Mouse (Mus musculus): ENCODE results near the gene Igsf8. TPM values are rescaled to one million over a fixed set of nuclear protein-coding genes. Genes with fewer than 3 reads are reported as not detected.
"Not testable (repeated sequence)": the region's sequence is repeated elsewhere in the genome, so short reads cannot be mapped to it uniquely, and the experiment has no call there.

Gene Igsf8
- polyA plus RNA-seq, 1 experiment from 2014 or later = 148 TPM

DNA sequence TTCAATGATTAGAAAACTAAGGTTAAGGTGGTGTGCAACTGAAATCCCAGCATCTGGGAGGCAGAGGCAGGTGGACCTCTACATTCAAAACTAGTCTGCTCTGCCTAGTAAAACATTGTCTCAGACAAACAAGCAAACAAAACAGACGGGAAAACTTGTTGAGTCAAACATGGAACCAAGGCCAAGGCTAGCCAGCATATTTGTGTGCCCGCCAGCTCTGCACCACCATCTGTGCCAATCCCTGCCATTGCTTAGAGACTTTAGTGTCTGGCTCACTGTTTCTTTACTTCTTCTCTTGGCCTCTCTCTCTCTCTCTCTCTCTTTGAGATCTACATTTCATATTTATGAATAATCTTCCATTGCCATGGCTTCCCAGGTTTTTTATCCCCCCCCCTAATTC, 33.2 kb upstream of the Igsf8 start:
- no peak for DNase-seq (ENCODE audit: low read depth, low spot score)
- ATAC-seq = no peak
- POLR2A ChIA-PET = interaction anchor here (0.7 to 1.0 kb wide), 3 partner anchors 12 to 1375 kb away, joined by 3 read pairs; no protein-coding TSS in a partner anchor
- no peak for TF ChIP-seq CTCF (IDR thresholded peaks at IDR 0.05)
- CTCF ChIA-PET = interaction anchor here (14.5 kb wide), 1 partner anchor 10 kb away, joined by 144 read pairs; no protein-coding TSS in a partner anchor
- H3K27me3 ChIP-seq = no peaks in the 10 kb centered on the region
- in situ Hi-C loops (cut with MboI; ENCODE audit: low pct_unique_long_range_greater_than_20kb) = no loop called here

DNA sequence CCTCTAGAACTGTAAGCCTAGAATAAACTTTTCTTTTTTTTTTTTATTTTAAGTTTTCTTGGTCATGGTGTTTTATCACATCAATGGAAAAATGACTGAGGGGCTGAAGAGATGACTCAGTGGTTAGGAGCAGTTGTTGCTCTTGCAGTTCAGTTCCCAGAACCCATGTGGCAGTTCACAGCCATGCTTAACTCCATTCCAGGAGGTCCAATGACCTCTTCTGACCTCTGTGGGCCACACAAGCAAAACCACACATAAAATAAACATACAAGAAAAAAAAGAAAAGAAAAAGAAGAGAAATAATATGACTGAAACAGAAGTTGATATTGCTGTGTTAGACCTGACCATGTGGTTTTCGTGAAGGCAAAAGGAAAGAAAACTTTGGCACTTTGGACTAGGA, 32.2 kb upstream of the Igsf8 start:
- H3K27me3 ChIP-seq = no peaks in the 10 kb centered on the region
- no peak for DNase-seq (ENCODE audit: low read depth, low spot score)
- ChIA-PET POLR2A (interaction anchor here (1.0 kb wide), 1 partner anchor 23 kb away, joined by 3 read pairs; no protein-coding TSS in a partner anchor), CTCF (interaction anchor here (14.5 kb wide), 1 partner anchor 9 kb away, joined by 144 read pairs; no protein-coding TSS in a partner anchor)
- in situ Hi-C loops (cut with MboI; ENCODE audit: low pct_unique_long_range_greater_than_20kb) = no loop called here
- no peak for ATAC-seq
- no peak for TF ChIP-seq CTCF (IDR thresholded peaks at IDR 0.05)

DNA sequence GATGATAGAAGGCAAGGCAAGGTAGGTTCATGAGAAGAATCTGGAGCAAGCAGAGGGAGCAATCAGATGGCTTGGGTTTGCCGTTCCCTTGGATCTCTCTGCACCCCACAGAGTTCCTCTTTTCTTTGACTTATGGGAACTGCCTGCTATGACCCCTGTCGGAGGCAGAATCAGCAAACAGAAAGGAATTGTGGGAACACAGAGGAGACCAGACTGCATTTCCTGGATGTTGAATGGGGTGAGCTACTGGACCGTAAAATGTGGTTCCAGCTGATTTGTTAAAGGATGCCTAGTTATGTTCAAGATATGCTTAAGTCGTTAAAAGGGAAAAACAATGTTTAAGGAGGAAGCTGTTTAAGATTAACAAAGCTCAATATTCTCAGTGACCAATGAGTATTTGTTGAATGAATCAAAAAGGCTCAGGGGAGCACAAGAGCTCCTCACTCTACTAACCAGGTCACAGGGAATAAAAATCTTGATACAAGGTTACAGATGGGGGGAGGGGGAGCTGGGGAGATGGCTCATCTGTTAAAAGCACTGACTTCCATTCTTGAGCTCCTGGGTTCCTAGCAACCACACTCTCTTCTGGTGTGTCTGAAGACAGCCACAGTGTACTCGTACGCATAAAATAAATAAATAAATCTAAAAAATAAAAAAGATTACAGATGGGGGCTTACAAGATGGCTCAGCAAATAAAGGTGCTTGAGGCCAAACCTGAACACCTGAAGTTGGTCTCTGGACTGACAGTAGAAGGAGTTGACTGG, 20.3 kb upstream of the Igsf8 start:
- POLR2A ChIA-PET = interaction anchor here (0.5 to 4.1 kb wide), 4 partner anchors 13 to 38 kb away, joined by 3 to 19 read pairs (median 4); no protein-coding TSS in a partner anchor
- in situ Hi-C loops (cut with MboI; ENCODE audit: low pct_unique_long_range_greater_than_20kb) = no loop called here
- no peak for TF ChIP-seq CTCF (IDR thresholded peaks at IDR 0.05)
- ATAC-seq (peak; percentile 33), DNase-seq (ENCODE audit: low read depth, low spot score) (peak; percentile 85)
- CTCF ChIA-PET = interaction anchor here (0.8 to 12.3 kb wide), 5 partner anchors 17 to 115 kb away, joined by 3 to 144 read pairs (median 3); partner anchors contain the start of genes Casq1 and Pex19
- no peaks in the 10 kb centered on the region for H3K27me3 ChIP-seq

DNA sequence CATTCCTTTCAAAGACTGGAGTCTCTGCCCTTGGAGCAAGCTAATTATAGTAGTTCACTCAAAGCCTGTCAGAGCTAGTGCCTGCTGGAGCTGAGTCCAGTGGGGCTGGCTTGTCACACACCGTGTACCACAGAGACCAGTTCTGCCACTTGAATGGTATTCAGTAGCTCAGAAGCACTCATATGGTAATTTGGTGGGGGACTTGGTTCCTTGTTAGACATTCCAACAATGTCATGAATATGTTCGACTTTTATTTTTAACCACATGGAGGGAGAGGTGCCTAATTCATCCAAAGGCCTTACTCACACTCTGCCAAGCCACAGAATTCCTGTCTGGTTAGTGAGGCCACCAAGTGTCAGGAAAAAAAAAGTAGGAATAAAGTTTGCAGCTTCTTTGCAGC, 19.0 kb upstream of the Igsf8 start:
- DNase-seq (ENCODE audit: low read depth, low spot score) = peak; percentile 91

DNA sequence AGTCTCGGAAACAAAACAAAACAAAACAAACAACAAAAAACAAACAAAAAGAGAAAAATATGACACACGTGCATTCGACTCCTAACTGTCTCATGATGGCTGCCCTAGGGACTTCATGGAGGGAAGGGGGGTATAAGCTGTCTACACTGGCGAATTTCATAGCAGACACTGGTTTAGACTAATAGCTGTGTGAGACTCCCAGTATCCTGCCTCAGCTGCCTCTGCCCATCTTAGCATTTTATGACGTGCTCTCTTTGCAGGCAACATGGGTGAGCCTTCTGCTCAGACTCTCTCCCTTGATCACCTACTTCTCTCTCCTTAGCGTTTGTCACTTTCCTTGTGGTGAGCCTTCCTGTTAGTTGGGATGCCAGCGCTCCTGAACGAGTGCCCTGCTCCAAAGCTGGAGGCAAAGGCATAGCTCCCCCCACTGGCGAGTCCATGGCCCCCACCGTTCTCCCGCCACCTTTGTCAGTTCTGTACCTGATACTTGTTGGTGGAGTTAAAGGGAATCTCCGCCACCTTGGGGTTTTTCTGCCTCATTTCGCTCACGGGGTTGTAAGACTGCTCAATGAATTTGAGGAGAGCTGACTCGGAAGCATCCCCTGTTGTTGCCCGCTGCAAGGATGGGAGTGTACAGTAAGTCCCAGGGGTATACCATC, 17.8 kb upstream of the Igsf8 start:
- in situ Hi-C loops (cut with MboI; ENCODE audit: low pct_unique_long_range_greater_than_20kb) = no loop called here
- no peaks in the 10 kb centered on the region for H3K27me3 ChIP-seq
- ChIA-PET POLR2A (interaction anchor here (1.5 to 4.1 kb wide), 3 partner anchors 26 to 64 kb away, joined by 5 to 19 read pairs (median 11); no protein-coding TSS in a partner anchor), CTCF (interaction anchor here (0.8 to 12.3 kb wide), 10 partner anchors 11 to 124 kb away, joined by 3 to 144 read pairs (median 6); partner anchors contain the start of gene Casq1)
- ATAC-seq (no peak), DNase-seq (ENCODE audit: low read depth, low spot score) (no peak)
- no peak for TF ChIP-seq CTCF (IDR thresholded peaks at IDR 0.05)

More for the DNA sequence above, 19.0 kb upstream of the Igsf8 start:
- ChIA-PET POLR2A (interaction anchor here (0.6 to 4.1 kb wide), 5 partner anchors 25 to 65 kb away, joined by 4 to 19 read pairs (median 5); partner anchors contain the start of gene Pea15a), CTCF (interaction anchor here (1.0 to 12.3 kb wide), 12 partner anchors 12 to 123 kb away, joined by 3 to 144 read pairs (median 6); partner anchors contain the start of gene Casq1)
- ATAC-seq = peak; percentile 93
- in situ Hi-C loops (cut with MboI; ENCODE audit: low pct_unique_long_range_greater_than_20kb) = no loop called here
- TF ChIP-seq CTCF (IDR thresholded peaks at IDR 0.05) = peak; percentile 16
- H3K27me3 ChIP-seq = no peaks in the 10 kb centered on the region

DNA sequence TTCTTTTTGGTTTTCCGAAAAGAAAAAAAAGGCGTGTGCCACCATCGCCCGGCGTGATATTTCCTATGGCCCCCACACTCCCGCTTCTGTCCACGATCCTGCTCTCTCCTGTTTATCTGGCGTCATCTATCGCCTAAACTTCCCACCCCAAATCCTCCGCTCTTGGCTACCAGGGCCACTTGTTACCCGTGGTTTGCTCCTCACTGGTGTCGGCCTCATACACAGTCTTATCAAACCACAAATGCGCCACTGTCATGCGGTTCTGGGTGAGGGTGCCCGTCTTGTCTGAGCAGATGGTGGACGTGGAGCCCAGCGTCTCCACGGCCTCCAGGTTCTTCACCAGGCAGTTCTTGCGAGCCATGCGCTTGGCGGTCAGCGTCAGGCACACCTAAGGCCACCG, 16.8 kb upstream of the Igsf8 start:
- CTCF ChIA-PET = interaction anchor here (0.9 to 12.3 kb wide), 4 partner anchors 21 to 91 kb away, joined by 3 to 144 read pairs (median 12); partner anchors contain the start of gene Casq1
- DNase-seq (ENCODE audit: low read depth, low spot score); H3K27me3 ChIP-seq; POLR2A ChIA-PET; in situ Hi-C loops (cut with MboI; ENCODE audit: low pct_unique_long_range_greater_than_20kb); ATAC-seq: not testable (repeated sequence)

DNA sequence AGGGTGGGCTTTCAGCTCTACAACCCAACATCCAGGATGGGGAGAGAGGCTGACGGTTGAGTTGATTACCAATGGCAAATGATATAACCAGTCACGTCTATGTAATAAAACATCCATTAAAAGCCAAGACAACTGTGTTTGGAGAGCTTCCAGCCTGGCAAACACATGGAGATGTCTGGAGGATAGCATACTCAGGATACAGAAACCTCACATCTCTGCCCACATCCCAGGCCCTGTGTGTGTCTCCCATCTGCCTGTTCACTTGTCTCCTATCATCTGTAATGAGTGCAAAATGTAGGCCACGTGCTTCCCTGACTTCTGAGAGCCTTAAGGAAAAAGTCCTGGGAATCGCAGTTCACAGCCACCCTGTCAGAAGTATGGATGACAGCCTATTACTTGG, 14.2 kb upstream of the Igsf8 start:
- no peaks in the 10 kb centered on the region for H3K27me3 ChIP-seq
- no peak for TF ChIP-seq CTCF (IDR thresholded peaks at IDR 0.05)
- DNase-seq (ENCODE audit: low read depth, low spot score) (no peak), ATAC-seq (no peak)
- CTCF ChIA-PET = interaction anchor here (1.0 to 3.9 kb wide), 13 partner anchors 12 to 107 kb away, joined by 3 to 33 read pairs (median 3); partner anchors contain the start of genes Atp1a2, Atp1a4, Casq1 and Igsf8
- POLR2A ChIA-PET = interaction anchor here (0.8 to 1.0 kb wide), 2 partner anchors 14 to 32 kb away, joined by 3 read pairs; no protein-coding TSS in a partner anchor
- in situ Hi-C loops (cut with MboI; ENCODE audit: low pct_unique_long_range_greater_than_20kb) = no loop called here

DNA sequence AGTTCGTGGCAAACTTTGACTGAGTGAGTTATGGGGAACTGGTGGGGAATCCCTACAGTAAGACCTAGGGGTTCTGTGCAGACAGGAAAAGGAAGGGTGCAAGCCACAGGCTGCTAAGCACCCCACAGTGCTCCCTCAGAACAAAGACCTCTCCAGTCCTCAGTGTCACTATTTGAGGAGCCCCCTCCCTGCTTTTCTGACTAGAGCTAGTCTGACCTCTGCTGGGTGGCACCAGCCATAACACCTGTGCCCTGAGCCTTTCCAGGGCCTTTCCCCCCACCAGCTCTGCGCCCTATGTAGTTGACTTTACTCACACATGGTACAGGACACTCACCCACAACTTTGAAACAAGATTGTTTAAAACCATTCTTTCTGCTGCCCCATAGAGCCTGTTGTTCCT, 13.8 kb upstream of the Igsf8 start:
- H3K27me3 ChIP-seq = no peaks in the 10 kb centered on the region
- DNase-seq (ENCODE audit: low read depth, low spot score) = no peak
- peak; percentile 69 for ATAC-seq
- TF ChIP-seq CTCF (IDR thresholded peaks at IDR 0.05) = peak; percentile 84
- POLR2A ChIA-PET = interaction anchor here (1.0 kb wide), 1 partner anchor 31 kb away, joined by 3 read pairs; no protein-coding TSS in a partner anchor
- in situ Hi-C loops (cut with MboI; ENCODE audit: low pct_unique_long_range_greater_than_20kb) = no loop called here
- CTCF ChIA-PET = interaction anchor here (1.0 to 3.9 kb wide), 11 partner anchors 12 to 104 kb away, joined by 3 to 33 read pairs (median 4); partner anchors contain the start of genes Atp1a2, Atp1a4, Casq1 and Igsf8

DNA sequence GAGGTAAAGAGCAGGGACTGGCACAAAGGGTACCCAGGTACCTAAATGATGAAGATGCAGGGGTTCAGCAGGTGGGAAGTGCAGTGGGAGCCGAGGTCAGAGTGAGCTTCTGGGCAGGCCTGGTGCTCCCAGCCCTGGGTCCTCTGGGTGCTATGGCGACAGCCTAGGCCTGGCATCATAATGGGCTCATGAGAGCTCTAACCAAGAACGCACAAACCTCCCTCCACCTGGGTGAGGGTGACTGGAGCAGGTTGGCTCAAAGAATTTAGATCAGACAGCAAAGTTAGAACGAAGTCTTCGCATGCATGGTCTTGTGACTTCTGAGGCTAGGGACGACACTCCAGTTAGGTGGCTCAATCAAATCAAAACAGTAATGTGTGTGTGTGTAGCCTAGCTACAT, 3.1 kb upstream of the Igsf8 start, which contains the start of gene Atp1a4:
Gene Atp1a4 (minus strand): TSS at position 101 of the 400 bp plus-strand sequence.
- in situ Hi-C loops (cut with MboI; ENCODE audit: low pct_unique_long_range_greater_than_20kb) = no loop called here
- POLR2A ChIA-PET = no interaction called here
- H3K27me3 ChIP-seq = no peaks in the 10 kb centered on the region
- ATAC-seq (no peak), DNase-seq (ENCODE audit: low read depth, low spot score) (no peak)
- CTCF ChIA-PET = interaction anchor here (1.7 to 5.4 kb wide), 2 partner anchors 10 to 15 kb away, joined by 6 to 33 read pairs; no protein-coding TSS in a partner anchor
- no peak for TF ChIP-seq CTCF (IDR thresholded peaks at IDR 0.05)

DNA sequence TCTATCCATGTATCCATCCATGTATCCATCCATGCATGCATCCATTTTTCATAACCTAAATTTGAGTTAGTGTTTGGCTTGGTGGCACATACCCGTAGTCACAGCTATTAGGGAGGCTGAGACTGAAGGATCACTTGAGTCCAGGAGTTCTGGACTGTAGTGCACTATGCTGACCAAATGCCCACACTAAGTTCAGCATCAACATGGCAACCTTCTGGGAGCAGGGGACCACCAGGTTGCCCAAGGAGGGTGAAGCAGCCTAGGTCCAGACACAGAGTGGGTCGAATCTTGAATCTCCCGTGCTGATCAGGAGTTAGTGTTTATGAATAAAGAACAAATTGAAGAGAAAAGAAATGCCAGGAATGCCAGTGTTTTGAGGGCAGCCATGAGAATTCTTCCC, 9.8 kb downstream of the Igsf8 start:
- no peak for TF ChIP-seq CTCF (IDR thresholded peaks at IDR 0.05)
- no peaks in the 10 kb centered on the region for H3K27me3 ChIP-seq
- ATAC-seq (no peak), DNase-seq (ENCODE audit: low read depth, low spot score) (no peak)
- ChIA-PET POLR2A (no interaction called here), CTCF (interaction anchor here (1.3 to 2.1 kb wide), 3 partner anchors 10 to 128 kb away, joined by 4 to 6 read pairs (median 4); partner anchors contain the start of gene Igsf8)
- in situ Hi-C loops (cut with MboI; ENCODE audit: low pct_unique_long_range_greater_than_20kb) = no loop called here

Data from Patski (cell line).